Mouse (Mus musculus) WW6 (cell line): ENCODE data around the gene Pex11b.
"Not testable (repeated sequence)": the region's sequence is repeated elsewhere in the genome, so short reads cannot be mapped to it uniquely, and the experiment has no call there.

Experiments
- DNase-seq: peaks from one replicate; pipeline ENCODE4 v3.0.0-alpha.2; 2013; ENCODE audit warnings: low read depth, low spot score

Gene Pex11b

DNA sequence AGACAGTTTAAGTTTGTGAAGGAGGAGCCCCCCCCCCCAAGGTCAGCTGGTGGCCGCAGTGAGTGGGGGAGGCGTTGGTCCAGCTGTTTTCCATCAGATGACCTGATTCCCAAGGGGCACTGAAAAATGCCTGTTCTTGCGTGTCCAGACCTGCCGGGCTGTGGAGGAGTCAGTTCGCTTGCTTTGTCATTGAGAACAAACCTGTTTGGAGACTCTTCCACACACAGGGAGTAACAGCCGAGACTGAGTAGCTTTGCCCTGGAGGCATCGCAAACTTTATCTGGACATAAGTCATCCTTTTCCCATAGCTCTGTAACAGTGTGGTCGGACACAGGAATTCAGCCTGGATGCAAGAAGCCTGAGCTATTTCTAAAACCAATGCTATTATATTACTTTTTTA, 39.3 kb downstream of the Pex11b start:
- DNase-seq: no peak

DNA sequence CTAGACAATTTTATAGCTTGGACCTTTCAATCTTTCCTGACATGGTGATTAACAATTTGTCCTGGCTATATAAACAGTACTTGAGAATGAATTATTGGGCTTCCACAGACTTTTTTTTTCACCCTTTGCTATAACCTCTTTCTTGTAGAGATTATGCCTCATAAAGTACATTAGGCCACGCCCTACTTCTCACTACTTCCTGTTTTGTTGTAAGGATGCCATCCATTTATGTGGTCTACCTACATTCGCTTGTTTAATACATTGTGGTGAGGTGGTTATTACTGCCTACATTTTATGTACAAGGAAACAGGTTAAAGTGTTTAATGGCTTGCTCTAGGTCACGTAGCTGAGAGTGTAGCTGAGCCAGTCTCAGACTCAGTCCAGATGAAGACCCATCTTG, 40.0 kb downstream of the Pex11b start:
- no peak for DNase-seq

DNA sequence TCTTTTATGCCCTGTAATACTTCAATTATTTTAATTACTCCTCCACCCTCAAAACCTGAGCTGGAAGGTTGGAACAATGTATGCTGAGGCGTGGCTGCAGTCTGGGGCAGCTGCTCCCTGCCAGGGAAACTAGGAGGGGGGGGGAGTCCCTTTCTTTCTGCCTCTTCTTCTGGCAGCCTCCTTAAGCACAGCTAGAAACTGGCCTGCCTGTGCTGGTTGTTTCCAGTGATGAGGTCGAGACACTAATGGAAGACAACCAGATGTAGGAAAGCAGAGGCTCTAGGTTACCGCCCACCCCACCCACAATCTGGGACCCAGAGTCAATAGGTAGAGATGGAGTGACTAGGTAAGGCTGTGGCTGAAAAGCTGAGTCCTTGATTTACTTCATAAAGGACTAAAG, 40.5 kb downstream of the Pex11b start:
- DNase-seq: peak; percentile 83

- DNase-seq: no peak
These were observed 43.3 kb downstream of the Pex11b start for GRCm38 (mm10) chr3:96678456-96678855.

- DNase-seq: no peak
These were observed 44.0 kb downstream of the Pex11b start for GRCm38 (mm10) chr3:96679159-96679674.

DNA sequence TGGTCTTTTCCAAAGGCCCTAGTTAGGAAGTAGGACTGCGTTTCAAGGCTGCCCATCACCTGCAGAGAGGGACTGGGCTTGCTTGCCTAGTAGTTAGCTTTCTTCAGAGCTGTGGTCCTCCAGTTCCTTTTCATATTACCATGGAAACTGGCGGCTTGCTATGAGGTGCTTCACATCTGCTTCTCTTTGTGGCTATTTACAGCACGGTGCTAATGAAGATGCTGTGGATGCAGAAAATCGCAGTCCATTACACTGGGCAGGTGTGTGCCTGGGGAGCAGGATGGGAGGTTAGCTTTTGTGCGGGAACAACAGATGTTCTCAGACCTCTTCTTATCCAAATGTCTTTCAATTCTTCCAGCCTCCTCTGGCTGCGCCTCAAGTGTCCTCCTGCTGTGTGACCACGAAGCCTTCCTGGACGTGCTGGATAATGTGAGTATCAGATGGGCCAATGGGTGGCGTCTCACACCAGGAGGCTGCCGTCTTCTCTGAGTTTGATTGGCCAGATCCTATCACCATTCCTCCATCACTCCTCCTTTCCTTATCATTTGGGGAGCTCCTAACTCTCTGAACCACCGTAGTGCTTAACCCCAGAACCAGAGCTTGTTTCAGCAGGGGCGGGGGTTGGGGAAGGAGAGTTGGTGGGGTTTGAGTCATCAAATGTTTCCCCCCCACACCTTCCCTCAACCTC, 45.2 kb downstream of the Pex11b start:
- DNase-seq: no peak

DNA sequence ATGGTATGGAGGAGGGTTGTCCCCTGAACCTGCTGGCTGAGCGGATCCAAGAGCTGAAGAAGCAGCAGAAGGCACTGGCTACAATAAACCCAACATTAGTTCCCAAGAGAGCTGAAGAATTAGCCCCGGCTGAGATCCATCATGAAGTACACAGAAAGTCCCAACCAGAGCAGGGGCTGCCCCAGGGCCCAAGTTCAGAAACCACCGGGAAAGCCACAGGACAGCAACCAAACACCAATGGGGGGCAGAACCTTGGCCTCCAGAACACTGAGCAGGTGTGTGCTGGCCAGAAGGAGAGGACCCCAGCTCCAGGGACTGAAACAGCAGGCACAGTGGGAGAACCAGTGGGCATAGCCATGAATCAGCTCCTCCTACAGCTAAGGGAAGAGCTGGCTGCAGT, 48.3 kb downstream of the Pex11b start:
- DNase-seq: no peak

GRCm38 (mm10) chr3:96684151-96684821, 49.1 kb downstream of the Pex11b start:
- DNase-seq: no peak

- no peak for DNase-seq
These were observed 49.6 kb downstream of the Pex11b start for GRCm38 (mm10) chr3:96684822-96685156.

- DNase-seq: not testable (repeated sequence)
These were observed 50.9 kb downstream of the Pex11b start for GRCm38 (mm10) chr3:96686057-96686456.

DNA sequence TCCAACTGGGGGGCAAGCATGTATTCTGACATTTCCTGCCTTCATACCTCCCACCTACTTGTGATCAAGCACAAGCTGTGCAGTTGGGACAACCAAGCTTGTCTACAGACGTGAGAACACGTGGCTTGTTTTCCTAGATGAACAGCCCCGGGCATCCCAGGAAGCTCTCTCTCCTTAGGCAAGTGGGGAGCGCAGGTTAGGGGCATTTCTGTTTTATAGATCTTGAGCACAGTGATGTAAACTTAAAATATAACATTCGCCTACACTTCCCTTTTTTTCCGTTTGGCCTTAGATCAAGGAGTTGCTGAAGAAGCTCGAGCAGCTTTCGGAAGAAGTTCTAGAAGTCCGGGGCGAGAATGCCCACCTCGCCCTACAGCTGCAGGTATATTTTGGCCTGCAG, 53.7 kb downstream of the Pex11b start:
- no peak for DNase-seq

GRCm38 (mm10) chr3:96690298-96690697, 55.1 kb downstream of the Pex11b start:
- DNase-seq: no peak

GRCm38 (mm10) chr3:96692506-96692905, 57.3 kb downstream of the Pex11b start:
- DNase-seq: no peak

DNA sequence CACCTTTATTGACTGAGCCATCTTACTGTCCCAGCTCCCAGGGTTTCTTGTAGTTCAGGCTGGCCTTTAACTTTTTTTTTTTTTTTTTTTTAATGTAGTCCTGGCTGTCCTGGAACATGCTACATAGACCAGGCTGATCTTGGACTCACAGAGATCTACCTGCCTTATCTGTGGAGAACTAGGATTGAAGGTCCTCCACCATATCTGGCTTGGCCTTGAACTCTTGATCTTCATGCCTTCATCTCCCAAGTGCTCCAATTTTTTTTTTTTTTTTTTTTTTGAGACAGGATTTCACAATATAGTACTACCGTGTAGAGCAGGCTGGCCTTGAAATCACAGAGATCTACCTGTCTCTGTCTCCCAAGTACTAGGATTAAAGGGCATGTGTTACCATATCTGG, 58.4 kb downstream of the Pex11b start:
- DNase-seq: no peak
